Mouse (Mus musculus) ZHBTc4 (cell line): ENCODE measurements around the gene Clec11a.

Experiments
- DNase-seq: peaks from one replicate; pipeline ENCODE4 v3.0.0-alpha.2; 2011; ENCODE audit warnings: low read depth, low spot score

The Clec11a gene

DNA sequence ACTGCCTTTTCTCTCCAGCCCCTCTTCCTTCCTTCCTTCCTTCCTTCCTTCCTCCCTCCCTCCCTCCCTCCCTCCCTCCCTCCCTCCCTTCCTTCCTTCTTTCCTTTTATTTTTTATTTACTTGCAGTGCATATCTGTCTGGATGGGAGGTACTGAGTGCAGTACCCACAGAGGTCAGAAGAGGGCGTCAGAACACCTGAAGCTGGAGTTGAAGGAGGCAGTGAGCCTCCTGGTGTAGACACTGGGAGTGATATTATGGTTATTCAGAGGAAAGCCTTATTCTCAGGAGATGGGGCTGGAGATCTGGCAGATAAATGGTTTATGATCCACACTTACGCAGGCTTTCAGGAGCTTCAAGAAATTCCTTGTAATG lies 29.5 kb downstream of the Clec11a start:
- peak; percentile 88 for DNase-seq

GRCm38 (mm10) chr7:44276461-44277249 lies 30.0 kb downstream of the Clec11a start:
- DNase-seq, result peak; percentile 95

DNA sequence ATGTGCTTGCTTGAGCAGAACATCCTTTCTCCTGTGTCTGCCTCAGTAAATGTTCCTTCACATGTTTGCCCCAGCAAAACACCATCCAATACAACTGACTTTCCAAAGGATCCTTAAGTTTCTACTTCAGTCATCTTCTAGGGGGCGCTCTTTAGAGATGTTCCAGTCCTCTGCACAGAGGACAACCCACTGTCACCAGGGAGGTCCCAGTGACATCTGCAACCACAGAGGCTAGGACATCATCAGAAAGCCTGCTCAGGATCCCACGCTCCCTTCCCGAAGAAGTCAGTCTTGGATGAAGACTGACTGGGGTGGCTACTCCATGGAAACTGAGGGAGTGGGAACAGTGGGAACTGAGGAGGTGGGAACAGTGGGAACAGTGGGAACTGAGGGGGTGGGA lies 31.2 kb downstream of the Clec11a start:
- DNase-seq, result peak; percentile 71

- DNase-seq, result peak; percentile 52
These were observed 32.6 kb downstream of the Clec11a start for GRCm38 (mm10) chr7:44274096-44274495.

DNA sequence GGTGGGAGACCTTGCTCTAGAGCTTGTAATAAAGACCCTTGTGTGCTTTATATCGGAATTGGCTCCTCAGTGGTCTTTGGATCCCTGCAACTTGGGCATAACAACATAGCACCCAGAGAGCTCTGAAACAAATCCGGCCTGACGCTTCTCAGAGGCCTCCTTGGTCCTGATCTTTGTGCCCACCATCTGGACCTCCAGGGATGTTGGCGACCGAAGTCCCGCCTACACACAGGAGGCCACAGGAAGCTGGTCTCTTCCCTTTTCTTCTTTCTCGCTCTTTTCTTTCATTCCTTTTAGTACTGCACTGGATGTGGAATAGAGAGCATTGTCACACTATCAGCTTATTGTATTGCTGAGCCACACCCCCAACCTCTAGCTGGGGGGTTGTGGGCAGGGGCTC lies 33.3 kb downstream of the Clec11a start:
- DNase-seq, result no peak

DNA sequence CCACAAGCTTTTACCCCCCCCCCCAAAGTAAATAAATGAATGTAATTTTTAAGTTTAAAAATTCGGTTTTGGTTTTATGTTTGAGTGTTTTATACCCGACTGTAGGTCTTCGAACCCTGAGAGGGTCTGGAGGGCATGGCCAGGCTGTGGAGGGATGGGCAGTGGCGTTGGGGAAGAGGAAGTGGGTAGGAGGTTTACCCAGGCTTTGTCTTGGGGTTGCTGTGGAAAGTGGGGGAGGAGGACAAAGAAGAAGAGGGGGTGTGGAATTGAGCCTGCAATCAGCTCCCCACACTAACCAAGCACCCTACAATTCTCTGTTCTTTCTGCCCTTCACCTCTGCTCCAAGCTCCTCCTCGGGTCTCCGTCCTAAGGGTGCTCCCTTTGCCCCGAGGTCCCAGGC lies 34.2 kb downstream of the Clec11a start:
- DNase-seq, result no peak

DNA sequence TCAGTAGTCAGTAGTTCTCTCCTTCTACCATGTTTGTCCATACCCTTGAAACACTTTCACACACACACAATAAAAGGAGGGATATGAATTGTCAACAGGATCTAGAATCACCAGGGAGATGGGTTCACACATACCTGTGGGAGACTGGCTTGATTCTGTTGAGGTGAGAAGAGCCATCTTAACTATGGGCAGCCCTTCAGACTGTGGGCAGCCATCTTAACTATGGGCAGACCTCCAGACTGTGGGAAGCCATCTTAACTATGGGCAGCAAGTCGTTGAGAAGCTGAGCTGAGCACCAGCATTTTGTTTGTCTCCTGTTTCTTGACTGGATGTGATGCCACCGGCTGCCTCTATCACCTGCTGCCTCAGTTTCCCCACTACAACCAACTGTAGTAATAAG lies 35.4 kb downstream of the Clec11a start:
- DNase-seq, result peak; percentile 78

DNA sequence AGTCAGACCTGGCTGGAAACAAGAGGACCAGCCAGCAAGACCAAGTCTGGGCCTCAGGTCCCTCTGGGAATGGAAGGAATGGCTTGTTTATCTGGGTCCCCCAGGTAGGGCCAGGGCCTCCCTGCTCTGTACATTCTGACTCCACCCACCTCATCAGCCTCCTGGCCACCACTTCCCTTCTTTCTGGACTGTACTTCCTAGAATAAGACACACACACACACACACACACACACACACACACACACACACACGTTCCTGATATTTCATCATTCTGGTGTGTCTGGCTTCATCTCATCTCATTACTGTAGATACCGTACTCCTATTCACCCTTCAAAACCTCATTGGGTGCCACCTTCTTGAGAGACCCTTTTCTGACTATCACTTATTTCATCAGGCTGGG lies 37.3 kb downstream of the Clec11a start:
- DNase-seq, result no peak

- no peak for DNase-seq
These were observed 38.6 kb downstream of the Clec11a start for GRCm38 (mm10) chr7:44268117-44268516.

DNA sequence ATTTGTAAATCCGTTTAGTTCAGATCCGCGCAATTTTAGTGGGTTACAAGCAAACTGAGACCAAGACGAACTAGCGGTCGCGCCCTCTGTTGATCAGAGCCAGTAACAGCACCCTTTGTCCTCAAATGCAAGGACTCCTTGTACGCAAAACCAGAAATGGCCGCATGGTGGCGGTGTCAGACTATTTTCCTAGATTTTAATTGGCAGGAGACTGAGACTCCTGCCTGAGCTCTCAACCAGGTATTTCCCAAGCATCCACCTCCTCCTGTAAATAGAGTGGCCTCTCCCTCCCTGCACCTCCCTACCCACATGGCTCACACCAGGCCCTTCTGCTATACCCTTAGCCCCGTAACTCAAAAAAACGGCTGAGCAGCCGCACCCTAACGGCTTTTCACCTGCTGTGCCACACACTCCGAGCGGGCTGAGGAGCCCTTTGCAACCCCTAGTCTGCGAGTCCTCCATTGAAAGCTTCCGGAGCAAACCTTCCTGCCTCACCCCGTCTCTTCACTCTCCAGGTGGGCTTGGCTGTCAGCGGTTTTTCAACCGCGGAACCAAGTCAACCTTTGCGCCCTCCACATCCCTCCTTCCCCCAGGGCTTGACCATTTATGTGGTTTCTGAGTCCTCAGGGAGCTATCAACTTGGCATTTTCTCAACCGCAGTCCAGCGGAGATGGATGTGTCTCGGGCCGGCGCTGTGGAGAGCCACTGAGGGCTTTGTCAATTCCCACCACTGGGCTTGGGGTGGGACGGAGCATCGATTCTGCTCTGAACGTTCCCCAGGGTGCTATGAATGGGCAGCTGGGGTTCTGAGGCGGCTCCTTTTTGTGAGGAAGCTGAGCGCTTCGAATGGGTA lies 43.7 kb downstream of the Clec11a start:
- DNase-seq, result peak; percentile 96

- no peak for DNase-seq
These were observed 45.6 kb downstream of the Clec11a start, which contains the start of gene Gm15517 for GRCm38 (mm10) chr7:44261147-44261546. TSS of gene Gm15517 (plus strand) at chr7:44261447.

DNA sequence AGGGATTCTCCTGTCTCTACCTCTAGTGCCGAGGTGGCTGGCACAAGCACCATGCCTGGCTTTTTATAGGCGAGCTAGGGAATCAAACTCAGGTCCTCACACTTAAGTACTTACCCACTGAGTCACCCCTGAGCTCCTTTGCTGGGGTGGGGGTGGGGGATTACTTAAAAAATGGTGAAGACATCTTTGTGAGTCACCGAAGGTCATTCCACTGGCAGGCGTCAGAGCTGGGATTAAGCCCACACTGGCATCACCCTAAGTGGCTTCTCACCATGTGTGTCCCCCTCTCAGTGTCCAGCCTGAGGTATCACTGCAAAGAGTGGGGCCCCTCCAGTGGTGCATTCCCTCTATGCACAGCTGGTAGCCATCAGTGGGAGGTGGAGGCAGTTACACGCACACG lies 46.3 kb downstream of the Clec11a start:
- no peak for DNase-seq

- no peak for DNase-seq
These were observed 49.4 kb downstream of the Clec11a start, which contains the start of gene Acp4 for GRCm38 (mm10) chr7:44257278-44257677. TSS of gene Acp4 (minus strand) at chr7:44257378.

GRCm38 (mm10) chr7:44254930-44255329 lies 51.8 kb downstream of the Clec11a start:
- DNase-seq, result no peak

DNA sequence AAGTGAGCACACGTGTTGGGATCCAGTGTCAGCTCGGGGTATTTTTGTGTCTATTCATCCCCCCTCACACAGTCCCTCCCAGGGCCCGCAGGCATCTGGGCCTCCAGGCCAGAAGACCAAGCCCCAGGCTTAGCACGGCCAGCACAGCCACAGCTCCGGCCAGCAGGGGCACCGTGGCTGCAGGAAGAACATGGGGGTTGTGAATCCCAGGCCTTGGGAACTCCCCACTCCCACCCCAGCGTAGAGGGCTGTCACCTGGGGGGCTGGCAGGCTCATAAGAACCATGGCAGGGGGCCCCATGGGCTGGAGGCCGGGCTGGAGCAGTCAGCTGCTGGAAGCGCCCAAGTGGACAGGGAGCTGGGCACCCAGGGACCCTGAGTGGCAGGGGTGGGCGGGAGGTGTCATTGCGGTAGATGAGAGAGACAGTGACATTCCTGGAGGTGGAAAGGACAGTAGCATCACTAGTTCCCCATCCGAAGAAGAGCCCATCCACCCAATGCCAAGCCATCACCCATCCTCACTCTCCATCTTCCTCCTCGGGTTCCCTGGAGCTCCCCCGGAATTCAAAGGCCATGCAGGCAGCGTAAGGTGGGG lies 53.6 kb downstream of the Clec11a start:
- no peak for DNase-seq
